Mouse (Mus musculus) heart, postnatal 25 days (tissue): ENCODE data around the gene Apoe. TPM values are rescaled to one million over a fixed set of nuclear protein-coding genes. Genes with fewer than 3 reads are reported as not detected.

Experiments used
- DNase-seq: peaks from one replicate; pipeline ENCODE4 v3.0.0; 2022; ENCODE audit warnings: low spot score
- intact Hi-C: fragments of 180-260 bp; cut with DNase I; formaldehyde crosslinking; loops from one replicate; pipeline ENCODE4 v1.15.1; 2025
- total RNA-seq, 2 experiments: library from RNA; stranded (reverse); gene quantifications; 2 replicates each; pipeline ENCODE4 v1.2.3; 2021

Gene Apoe
- total RNA-seq, 2 experiments from 2014 or later, result 309 to 319 TPM

DNA sequence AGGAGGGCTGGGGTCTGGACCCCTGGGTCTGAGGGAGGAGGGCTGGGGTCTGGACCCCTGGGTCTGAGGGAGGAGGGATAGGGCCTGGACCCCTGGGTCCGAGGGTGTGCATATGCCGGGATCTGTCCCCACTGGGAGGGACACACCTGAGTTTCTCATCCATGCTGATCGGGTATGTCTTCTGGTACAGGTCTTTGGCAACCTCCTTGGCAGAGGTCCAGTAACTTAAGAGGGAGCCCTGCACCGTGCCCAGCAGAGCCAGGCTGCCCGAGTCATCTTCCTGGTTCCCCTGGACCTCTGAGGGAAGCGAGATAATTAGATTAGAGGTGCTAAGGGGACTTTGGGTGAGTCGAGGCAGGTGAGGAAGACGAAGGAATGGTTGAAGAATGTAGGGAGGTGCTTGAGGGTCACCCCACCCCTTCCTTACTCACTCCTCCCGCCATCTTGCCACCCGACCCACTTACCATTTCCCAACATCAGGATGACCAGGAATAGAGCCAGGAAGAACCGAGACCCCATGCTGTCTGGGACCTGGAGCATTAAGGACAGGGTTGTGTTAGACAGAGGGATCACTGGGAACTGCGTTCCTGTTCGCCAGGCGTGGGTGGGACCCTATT is 25.8 kb downstream of the Apoe start:
- intact Hi-C loops, result no loop called here
- DNase-seq, result no peak

DNA sequence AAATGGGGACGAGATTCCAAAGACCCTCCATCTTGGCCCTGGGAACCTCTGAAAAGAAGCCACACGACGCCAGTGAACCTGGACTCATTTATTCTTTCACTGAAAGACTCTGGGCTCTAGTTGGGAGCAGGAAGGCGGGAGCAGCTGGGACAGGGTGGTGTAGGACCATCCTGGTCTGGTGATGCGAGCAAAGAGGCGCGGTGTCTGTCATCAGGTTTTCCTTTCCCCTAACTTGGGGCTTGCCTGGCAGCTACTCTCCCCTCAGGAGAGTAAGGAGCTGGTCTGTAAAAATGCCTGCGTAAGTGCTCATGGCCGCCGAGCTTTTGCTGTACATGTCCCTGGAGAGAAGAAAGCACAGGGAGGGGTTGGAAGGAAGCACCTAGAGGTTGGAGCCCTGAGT is 27.5 kb downstream of the Apoe start:
- DNase-seq, result no peak
- intact Hi-C loops, result no loop called here

DNA sequence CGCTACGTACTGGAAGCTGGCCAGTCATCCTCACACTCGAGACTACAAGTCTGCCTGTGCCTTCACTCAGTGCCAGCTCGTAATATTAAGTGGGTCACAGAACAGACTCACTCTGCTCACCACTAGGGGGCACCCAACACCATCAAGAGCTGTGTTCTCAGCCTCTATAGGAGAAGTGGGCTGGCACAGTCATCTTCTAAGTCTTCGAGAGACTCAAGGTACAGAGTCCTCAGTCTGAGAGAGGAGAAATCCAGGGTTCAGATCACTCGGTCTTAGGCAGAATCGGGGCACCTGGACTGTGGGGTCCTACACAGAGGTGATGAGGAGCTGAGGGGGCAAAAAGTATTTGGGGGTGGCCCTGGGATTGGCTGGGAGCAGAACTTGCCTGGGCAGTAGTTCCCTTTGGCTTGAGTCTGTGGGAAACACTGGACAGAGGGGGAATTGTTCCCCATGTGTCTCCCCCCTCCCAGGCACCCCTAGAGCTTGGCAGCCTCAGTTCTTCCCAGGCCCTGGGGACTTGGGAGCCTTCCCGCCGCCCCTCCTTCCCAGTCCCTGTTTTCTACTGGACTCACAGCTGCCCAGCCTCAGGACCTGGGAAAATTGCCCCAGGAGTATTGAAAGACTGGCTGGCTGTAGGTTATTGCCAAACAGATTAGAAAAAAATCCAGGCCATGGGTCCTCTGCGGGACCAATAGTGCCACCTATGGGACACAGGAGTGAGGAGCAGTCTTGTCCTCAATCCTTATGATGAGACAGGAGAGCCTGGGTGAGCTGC is 29.9 kb downstream of the Apoe start:
- intact Hi-C loops, result loop anchor here (2.0 kb wide), 1 partner anchor 44 kb away; no protein-coding TSS in a partner anchor
- peak; percentile 79 for DNase-seq

DNA sequence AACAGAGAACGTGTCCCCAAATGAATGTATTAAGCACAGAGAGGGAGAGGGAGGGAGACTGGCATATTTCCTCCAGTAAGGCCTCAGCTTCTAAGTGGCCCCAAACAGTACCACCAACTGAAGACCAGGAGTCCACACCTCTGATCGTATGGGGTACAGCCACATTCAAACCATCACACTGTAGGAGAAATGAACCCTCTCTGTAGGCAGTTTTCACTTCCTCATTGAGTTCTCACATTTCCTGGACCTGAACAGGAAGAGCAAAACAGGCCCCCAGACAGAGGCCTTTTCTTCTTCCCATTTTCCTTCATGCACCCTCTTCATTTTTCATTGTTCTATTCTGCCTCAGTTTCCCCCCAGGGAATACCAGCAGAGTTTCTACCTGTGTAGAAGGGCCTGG is 31.6 kb downstream of the Apoe start:
- intact Hi-C loops, result loop anchor here (2.0 kb wide), 1 partner anchor 125 kb away; no protein-coding TSS in a partner anchor
- no peak for DNase-seq

DNA sequence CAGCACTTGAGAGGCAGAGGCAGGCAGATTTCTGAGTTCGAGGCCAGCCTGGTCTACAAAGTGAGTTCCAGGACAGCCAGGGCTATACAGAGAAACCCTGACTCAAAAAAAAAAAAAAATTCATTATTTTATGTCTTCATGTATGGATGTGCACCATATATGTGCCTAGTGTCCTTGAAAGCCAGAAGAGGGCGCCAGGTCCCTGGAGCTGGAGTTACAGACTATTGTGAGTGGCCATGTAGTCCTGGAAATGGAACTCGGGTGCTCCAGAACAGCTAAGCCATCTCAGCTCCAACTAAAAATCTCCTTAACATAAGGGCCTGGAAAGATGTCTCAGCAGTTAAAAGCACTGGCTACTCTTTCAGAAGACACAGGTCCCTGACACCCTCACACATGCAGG is 32.2 kb downstream of the Apoe start:
- DNase-seq, result no peak
- intact Hi-C loops, result loop anchor here (2.0 kb wide), 1 partner anchor 126 kb away; no protein-coding TSS in a partner anchor

DNA sequence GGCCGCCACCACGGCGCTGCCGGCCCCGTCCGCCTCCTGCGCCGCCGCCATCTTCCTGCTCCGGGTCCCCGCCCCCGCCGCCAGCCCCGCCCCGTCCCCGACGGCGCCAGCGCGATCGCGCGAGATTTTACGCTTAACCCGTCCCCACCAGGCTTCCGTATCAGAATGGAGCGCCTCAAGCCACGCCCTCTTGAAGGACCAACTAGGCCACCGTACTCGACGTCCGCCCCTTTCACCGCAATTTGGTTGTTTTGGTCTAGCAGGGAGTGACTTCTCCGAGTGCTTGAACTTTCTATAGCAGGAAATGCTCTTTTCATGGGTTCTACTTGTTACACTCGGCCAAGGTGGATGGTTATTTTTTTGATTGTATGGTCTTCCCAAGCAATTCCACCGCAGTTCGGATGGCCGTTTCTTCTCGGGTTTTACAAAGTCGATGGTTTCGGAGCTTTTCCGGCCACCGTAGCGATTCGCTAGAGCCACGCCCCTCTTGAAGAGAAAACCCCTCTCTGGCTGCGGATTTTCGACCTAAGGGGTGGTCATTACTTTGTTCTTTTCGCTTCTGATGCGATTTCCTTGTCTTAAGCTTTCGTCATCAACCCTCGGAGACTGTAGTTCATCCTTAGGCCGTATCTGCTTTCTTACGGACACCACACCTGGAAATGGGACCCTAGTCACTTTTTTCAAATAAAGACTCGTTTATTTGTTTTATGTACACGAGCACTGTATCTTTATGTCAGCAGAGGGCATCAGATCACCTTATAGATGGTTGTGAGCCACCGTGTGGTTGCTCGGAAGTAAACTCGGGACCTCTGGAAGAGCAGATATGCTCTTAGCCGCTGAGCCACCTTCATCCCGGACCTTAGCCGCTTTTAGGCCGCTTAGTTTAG is 33.8 kb downstream of the Apoe start, which contains the start of gene Clptm1:
Gene Clptm1 (minus strand): TSS at position 79 of the 887 bp plus-strand sequence.
- intact Hi-C loops, result no loop called here
- DNase-seq, result peak; percentile 91

DNA sequence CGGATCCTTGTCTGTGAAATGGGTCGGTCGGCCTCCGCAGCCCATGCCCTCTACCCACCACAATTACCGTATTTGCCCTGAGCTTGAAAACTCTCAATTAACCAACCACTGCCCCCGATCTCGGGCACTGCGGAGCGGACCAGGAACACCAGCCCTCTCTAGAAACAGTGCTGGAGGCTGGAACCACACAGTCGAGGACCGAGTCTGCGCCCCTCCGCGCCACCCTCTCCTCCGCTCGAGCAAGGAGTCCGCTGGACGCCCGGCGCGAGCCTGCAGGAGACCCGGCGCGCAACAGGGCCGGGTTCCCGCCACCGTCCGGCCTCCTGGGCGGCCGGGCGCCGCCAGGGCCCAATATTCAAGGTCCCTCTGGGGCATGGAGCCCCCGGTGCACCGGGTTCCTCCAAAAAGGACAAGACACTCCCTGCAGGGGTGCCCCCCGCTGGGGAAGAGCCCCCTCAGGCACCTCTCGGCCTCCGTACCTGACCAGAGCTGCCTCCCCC is 34.5 kb downstream of the Apoe start:
- no peak for DNase-seq
- intact Hi-C loops, result no loop called here

DNA sequence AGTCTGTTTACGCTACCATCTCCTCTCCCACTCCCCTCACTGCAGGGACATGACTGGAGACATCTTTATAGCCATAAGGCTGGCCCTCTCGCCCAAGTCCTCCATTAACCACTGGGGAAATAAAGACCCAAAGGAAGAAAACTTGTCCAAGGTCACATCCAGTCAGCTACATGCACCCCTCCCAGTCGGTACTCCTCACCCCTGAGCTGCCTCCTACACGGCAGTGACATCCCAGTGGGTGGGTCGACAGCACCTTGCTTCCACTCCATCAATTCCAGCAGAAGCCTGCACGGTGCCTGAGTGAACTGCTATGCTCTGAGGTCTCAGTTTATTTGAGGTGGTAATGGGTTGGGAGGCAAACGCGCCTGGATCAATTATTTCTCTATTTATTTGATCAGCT is 35.0 kb downstream of the Apoe start:
- DNase-seq, result no peak
- intact Hi-C loops, result no loop called here

DNA sequence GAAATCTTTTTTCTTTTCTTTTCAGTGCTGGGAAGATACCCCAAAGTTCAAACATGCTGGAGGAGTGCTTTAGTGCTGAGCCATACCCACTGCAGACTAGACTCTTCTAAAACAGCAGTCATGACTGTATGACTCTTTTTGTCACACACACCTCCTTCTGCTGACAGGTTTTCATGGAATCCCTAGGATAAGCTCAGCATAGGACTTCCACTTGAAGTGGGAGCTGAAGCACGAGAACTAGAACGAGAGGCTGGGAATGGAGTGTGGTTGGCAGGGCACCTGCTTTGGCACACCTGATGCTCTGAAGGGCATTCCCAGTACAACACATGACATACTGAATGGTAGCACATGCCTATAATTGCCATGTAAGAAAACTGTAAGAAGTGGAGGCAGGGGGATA is 46.4 kb downstream of the Apoe start:
- intact Hi-C loops, result no loop called here
- DNase-seq, result no peak

DNA sequence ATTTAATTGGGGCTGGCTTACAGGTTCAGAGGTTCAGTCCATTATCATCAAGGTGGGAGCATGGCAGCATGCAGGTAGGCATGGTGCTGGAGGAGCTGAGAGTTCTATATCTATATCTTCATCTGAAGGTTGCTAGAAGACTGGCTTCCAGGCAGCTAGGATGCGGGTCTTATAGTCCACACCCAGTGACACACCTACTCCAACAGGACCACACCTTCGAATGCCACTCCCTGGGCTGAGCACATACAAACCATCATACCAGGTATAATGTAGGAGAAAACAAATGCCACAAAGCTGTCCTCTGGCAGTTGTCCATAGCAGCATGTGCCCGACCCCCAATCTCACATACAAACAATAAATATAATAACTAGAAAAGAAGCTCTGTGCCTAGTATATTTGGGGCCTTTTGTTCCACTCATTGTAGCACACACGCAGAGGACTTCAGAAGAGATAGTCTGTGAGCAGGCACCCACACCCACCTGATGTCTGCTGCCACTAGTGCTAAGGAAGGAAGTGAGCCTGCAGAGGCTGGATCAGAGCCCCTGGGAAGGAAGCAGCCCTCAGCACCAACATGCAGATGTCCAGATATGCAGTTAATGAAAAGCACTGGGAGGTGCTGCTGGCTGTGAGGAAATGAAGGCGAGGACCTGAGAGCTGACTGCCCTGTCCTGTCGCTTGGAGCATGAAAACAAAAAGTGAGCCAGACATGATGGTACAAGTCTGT is 47.8 kb downstream of the Apoe start:
- intact Hi-C loops, result no loop called here
- no peak for DNase-seq

Other genes with a start within 250 kb of the Apoe start
- gene Mark4, start 240.4 kb downstream of the Apoe start, total RNA-seq, result 10 to 100 TPM; 22.3 to 24.3 TPM
- 1 to 10 TPM; 1.2 to 1.3 TPM for gene Exoc3l2, start 235.9 kb downstream of the Apoe start, total RNA-seq
- 1 to 10 TPM; 2.3 to 2.4 TPM for gene Bloc1s3, start 190.8 kb downstream of the Apoe start, total RNA-seq
- 10 to 100 TPM; 35.6 to 35.9 TPM for gene Trappc6a, start 190.8 kb downstream of the Apoe start, total RNA-seq
- gene Nkpd1, start 181.3 kb downstream of the Apoe start, total RNA-seq, result not detected
- gene Ppp1r37, start 136.1 kb downstream of the Apoe start, total RNA-seq, result 10 to 100 TPM; 48.0 to 52.3 TPM
- gene Zfp296, start 121.9 kb downstream of the Apoe start, total RNA-seq, result under 1 TPM; 0.28 to 0.49 TPM
- gene Gemin7, start 121.6 kb downstream of the Apoe start, total RNA-seq, result 10 to 100 TPM; 44.6 to 45.6 TPM
- 10 to 100 TPM; 14.5 to 20.5 TPM for gene Clasrp, start 94.7 kb downstream of the Apoe start, total RNA-seq
- 1 to 10 TPM; 7.3 to 7.6 TPM for gene Relb, start 69.8 kb downstream of the Apoe start, total RNA-seq
- gene Clptm1, start 34.2 kb downstream of the Apoe start, total RNA-seq, result 10 to 100 TPM; 65.6 to 72.3 TPM
- gene Apoc2, start 21.2 kb downstream of the Apoe start, total RNA-seq, result not detected
- gene Gm44805, start 17.8 kb downstream of the Apoe start, total RNA-seq, result not detected
- gene Apoc4, start 17.7 kb downstream of the Apoe start, total RNA-seq, result not detected
- 1 to 10 TPM; 1.4 to 2.2 TPM for gene Apoc1, start 6.5 kb downstream of the Apoe start, total RNA-seq
- 100 to 1,000 TPM; 112 to 113 TPM for gene Tomm40, start 16.2 kb upstream of the Apoe start, total RNA-seq
- gene Nectin2, start 51.3 kb upstream of the Apoe start, total RNA-seq, result 10 to 100 TPM; 31.1 to 31.9 TPM
- 100 to 1,000 TPM; 220 to 229 TPM for gene Bcam, start 71.8 kb upstream of the Apoe start, total RNA-seq
- under 1 TPM in 1 of 2 experiments, not detected in 1; 0.73 TPM for gene Cblc, start 97.6 kb upstream of the Apoe start, total RNA-seq
- gene Bcl3, start 123.6 kb upstream of the Apoe start, total RNA-seq, result 1 to 10 TPM; 3.0 to 3.9 TPM
- not detected for gene Gm19345, start 152.8 kb upstream of the Apoe start, total RNA-seq
- gene Ceacam16, start 162.1 kb upstream of the Apoe start, total RNA-seq, result under 1 TPM in 1 of 2 experiments, not detected in 1; 0.42 TPM
- gene Ceacam19, start 188.8 kb upstream of the Apoe start, total RNA-seq, result not detected
- gene Pvr, start 222.0 kb upstream of the Apoe start, total RNA-seq, result 10 to 100 TPM; 19.3 to 20.1 TPM